Mouse (Mus musculus) kidney, postnatal 0 days (tissue): ENCODE measurements around the gene Aatk. TPM values are rescaled to one million over a fixed set of nuclear protein-coding genes. Genes with fewer than 3 reads are reported as not detected.

Source experiments
- ATAC-seq: fragments of 200-750 bp; cut with Nextera tagmentation; replicated peaks from 2 replicates; pipeline ENCODE4 v1.8.0; 2017; ENCODE audit warnings: low read depth, moderate number of reproducible peaks, moderate TSS enrichment, moderate library complexity; ENCODE audit not compliant: low FRiP score
- DNase-seq: peaks from one replicate; pipeline ENCODE4 v3.0.0-alpha.2; 2016; ENCODE audit warnings: low spot score
- H3K27ac ChIP-seq: fragments of 300-500 bp; sonication (generic); 2 replicates; pipeline ENCODE4 v1.5.1; 2014; ENCODE audit warnings: mild to moderate bottlenecking
- H3K27me3 ChIP-seq: fragments of 300-500 bp; sonication (generic); 2 replicates; pipeline ENCODE4 v1.6.1; 2014; ENCODE audit warnings: low read length, mixed read lengths; ENCODE audit not compliant: insufficient read depth
- H3K36me3 ChIP-seq: fragments of 300-500 bp; sonication (generic); 2 replicates; pipeline ENCODE4 v1.6.1; 2014; ENCODE audit warnings: low read length, mixed read lengths; ENCODE audit not compliant: insufficient read depth
- H3K4me1 ChIP-seq: fragments of 300-500 bp; sonication (generic); replicated peaks from 2 replicates; pipeline ENCODE4 v1.6.1; 2014; ENCODE audit warnings: antibody characterized with exemption, low read length, mixed read lengths; ENCODE audit not compliant: insufficient read depth
- H3K4me2 ChIP-seq: fragments of 300-500 bp; sonication (generic); 2 replicates; pipeline ENCODE4 v1.6.1; 2014; ENCODE audit warnings: mild to moderate bottlenecking, low read length, moderate library complexity, mixed read lengths
- H3K4me3 ChIP-seq: fragments of 300-500 bp; sonication (generic); replicated peaks from 2 replicates; pipeline ENCODE4 v1.5.1; 2014; ENCODE audit warnings: low read depth, low read length
- H3K9ac ChIP-seq: fragments of 300-500 bp; sonication (generic); 2 replicates; pipeline ENCODE4 v1.6.1; 2014; ENCODE audit warnings: low read depth, low read length
- H3K9me3 ChIP-seq: fragments of 300-500 bp; sonication (generic); replicated peaks from 2 replicates; pipeline ENCODE4 v1.6.1; 2016; ENCODE audit warnings: low read length, inconsistent platforms, mixed read lengths
- CTCF ChIP-seq: IDR thresholded peaks from 2 replicates; pipeline ENCODE4 v1.5.1; 2016; ENCODE audit warnings: antibody characterized with exemption, low read depth, mild to moderate bottlenecking, moderate library complexity
- WGBS: fragments of 180-500 bp; shearing (Covaris S2); extraction: QIAGEN DNeasy Blood & Tissue Kit; methylation state at CpG from one replicate; pipeline ENCODE4 v1.1.7; 2014; 5-methylcytosine and 5-hydroxymethylcytosine counted together
- polyA plus RNA-seq: library from polyadenylated mRNA; unstranded; fragments of >200 nt; fragmentation: Nextera tagmentation; extraction: Ambion mirVana; gene quantifications from 2 replicates; pipeline ENCODE4 v1.2.1, GENCODE M21; 2015

Gene Aatk
- 1.4 TPM in 2 replicates for polyA plus RNA-seq

DNA sequence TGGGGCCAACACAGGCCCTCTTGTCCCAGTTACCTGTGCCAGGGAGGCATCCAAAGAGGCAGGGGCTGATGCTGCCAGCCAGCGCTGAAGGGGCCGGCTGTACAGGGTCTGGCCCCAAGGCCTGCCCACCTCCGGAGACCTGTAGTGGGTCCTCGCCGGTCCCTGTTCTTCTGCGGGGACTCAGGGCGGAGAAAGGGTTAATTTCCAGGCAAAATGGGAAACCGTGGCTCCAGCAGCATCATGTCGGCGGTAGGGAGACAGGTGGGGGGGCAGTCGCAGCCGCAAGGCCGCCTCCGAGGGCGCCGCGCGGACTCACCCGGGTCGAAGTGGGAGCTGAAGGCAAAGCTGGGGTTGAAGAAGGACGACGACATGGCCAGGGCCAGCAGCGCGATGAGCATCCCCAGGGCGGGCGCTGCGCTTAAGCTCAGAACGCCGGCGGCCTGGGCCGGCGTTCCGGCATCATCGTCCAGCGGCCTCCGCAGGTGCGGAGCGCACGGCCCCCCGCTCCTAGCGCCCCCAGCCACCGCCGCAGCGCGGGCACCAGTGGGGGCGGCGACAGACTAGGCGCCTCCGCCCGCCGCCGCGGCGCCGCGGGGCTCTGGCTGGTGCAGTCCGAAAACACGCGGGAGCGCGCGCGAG, at the start of gene Aatk:
TSS of gene Aatk (minus strand) at position 615 of the 639 bp plus-strand sequence.
- WGBS = 3% methylated on average over 49 of the region's 63 CpGs
- Histone ChIP-seq H3K27ac (peak within 1 kb of the TSS; percentile 8; the same call in 1 of the 2 replicates), H3K36me3 (no peaks in the 10 kb centered on the region), H3K9ac (peak within 1 kb of the TSS; percentile 65), H3K4me2 (peak within 1 kb of the TSS; percentile 96), H3K4me3 (peak within 1 kb of the TSS; percentile 50), H3K9me3 (no peaks in the 10 kb centered on the region), H3K27me3 (peaks cover 12% of the 10 kb centered on the region; the same call in 1 of the 2 replicates), H3K4me1 (peaks cover 22% of the 10 kb centered on the region)
- ATAC-seq = no peak
- TF ChIP-seq CTCF = no peak
- no peak for DNase-seq

DNA sequence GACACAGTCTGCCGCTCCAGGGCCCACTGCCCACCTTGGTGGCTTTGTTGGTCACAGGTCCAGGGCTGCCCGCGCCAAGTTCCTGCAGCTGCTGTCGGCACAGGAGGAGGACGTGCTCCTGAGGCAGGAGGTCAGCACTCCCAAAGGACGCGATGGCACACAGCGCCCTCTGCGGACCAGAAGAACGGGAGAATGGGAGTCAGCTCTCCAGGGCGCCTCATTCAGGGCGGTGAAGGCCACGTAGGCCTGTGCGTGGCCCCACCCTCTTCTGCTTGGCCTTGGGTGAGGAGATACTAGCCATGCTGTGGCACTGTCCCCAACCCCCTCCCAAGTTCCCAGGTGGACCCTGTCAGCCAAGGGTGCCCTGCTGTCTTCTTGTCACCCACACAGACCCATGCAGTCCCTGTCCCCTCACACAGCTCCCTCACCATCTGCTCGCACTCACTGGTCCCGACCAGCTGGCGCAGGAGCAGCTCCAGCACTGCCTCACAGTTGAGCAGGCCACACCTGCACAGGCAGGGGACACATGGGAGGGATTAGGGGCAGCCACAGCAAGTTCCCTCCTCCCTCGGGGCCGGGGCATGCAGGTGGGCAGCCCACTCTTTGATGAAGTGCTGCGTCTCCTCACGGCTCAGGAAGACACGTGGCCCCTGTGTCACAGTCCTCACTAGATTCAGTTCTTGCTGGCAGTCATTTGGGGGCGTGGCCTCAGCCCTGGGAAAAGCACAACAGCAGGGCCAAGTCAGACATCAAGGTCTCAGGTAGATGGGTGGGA, 46.0 kb upstream of the Aatk start:
- no peaks in the 10 kb centered on the region for H3K9me3 ChIP-seq
- WGBS = 77% methylated on average over 23 of the region's 23 CpGs
- peak; percentile 24; the same call in 1 of the 2 replicates for TF ChIP-seq CTCF
- no peaks in the 10 kb centered on the region for H3K27me3 ChIP-seq
- no peak overlapping the region for H3K27ac ChIP-seq
- no peak for ATAC-seq
- peaks cover 45% of the 10 kb centered on the region for H3K36me3 ChIP-seq
- H3K9ac ChIP-seq = no peak overlapping the region
- H3K4me3 ChIP-seq = no peak overlapping the region
- no peak overlapping the region for H3K4me2 ChIP-seq
- peaks cover 7% of the 10 kb centered on the region for H3K4me1 ChIP-seq
- DNase-seq = no peak

GRCm38 (mm10) chr11:120090661-120091060, 43.7 kb upstream of the Aatk start:
- no peak for TF ChIP-seq CTCF
- 0 out of 2 replicates have a peak, but pooled peaks cover 5% of the 10 kb centered on the region for H3K4me1 ChIP-seq
- H3K36me3 ChIP-seq = peaks cover 43% of the 10 kb centered on the region
- no peak overlapping the region for H3K27ac ChIP-seq
- WGBS = 88% methylated on average over 4 of the region's 4 CpGs
- ATAC-seq (no peak), DNase-seq (no peak)
- no peaks in the 10 kb centered on the region for H3K27me3 ChIP-seq
- H3K9me3 ChIP-seq = no peaks in the 10 kb centered on the region
- no peak overlapping the region for H3K4me2 ChIP-seq
- no peak overlapping the region for H3K4me3 ChIP-seq
- H3K9ac ChIP-seq = no peak overlapping the region

DNA sequence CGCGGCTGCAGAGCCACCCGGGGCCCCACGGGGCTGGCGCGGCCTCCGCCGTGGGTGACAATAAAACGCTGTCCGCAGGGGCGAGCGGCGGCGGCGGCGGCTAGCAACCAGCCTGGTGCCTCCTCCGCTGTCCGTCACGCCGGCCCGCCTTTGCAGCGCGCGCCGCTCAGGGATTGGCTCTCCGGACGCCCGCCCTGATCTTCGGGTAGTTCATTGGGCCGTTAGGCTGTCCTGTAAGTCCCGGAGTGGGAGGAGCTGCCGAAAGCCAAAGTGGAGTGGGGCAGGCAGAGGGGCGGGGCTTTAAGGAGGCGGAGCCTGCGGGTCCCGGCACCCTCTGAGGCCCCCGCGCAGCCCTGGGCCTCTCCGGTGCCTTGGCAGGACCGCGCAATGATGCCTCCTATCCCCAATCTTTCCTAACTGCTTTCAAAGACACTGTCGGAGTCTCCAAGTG, 39.8 kb upstream of the Aatk start, which contains the start of gene Cep131:
TSS of gene Cep131 (minus strand) at position 126 of the 451 bp plus-strand sequence.
- peaks cover 19% of the 10 kb centered on the region; the same call in 1 of the 2 replicates for H3K36me3 ChIP-seq
- H3K27ac ChIP-seq = no peak within 1 kb of the TSS
- H3K4me1 ChIP-seq = 0 out of 2 replicates have a peak, but pooled peaks cover 7% of the 10 kb centered on the region
- no peaks in the 10 kb centered on the region for H3K9me3 ChIP-seq
- 0% methylated on average over 41 of the region's 42 CpGs for WGBS
- peak; percentile 99 for DNase-seq
- H3K9ac ChIP-seq = peak within 1 kb of the TSS; percentile 70
- peak within 1 kb of the TSS; percentile 71 for H3K4me2 ChIP-seq
- peak; percentile 99 for ATAC-seq
- H3K4me3 ChIP-seq = peak within 1 kb of the TSS; percentile 70
- no peak for TF ChIP-seq CTCF
- no peaks in the 10 kb centered on the region for H3K27me3 ChIP-seq

DNA sequence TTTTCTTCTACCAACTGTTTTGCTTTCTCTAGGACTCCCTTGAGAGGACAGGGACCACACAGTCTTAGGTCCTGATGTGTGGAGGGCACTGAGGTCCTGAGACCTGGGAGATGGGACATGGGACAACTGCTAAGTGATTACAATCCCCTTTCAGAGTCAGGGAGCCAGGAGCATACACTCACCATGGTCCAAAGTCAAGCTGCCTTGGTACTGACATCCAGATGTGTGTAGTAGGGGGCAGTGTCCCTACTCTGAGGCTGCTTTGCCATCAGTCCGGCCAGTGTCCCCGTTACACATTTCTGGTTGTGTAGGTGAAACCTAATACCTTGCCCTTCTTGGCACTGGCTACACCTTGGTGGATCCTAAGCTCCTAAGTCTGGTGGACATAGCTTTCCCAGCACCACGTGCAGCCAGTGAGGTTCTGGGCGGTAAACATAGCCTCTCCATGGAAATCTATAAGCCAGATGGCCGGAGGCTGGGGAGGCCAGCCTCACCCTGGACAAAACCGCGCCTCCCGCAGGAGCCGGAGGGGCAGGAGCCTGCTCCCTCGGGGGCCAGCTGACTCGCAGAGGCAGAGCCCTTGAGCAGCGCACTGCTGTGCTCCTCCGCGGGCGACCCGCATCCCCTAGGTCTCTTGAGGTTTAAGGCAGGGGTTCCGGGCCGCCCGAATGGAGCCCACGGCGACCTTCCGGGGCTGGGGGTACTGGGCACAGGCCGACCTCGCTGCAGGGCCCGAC, 39.1 kb upstream of the Aatk start:
- peak; percentile 41 for ATAC-seq
- H3K27ac ChIP-seq = no peak overlapping the region
- peak overlapping the region; percentile 71 for H3K4me2 ChIP-seq
- no peak for TF ChIP-seq CTCF
- 1% methylated on average over 25 of the region's 25 CpGs for WGBS
- 0 out of 2 replicates have a peak, but pooled peaks cover 7% of the 10 kb centered on the region for H3K4me1 ChIP-seq
- DNase-seq = peak; percentile 40
- peak overlapping the region; percentile 70 for H3K9ac ChIP-seq
- H3K4me3 ChIP-seq = peak overlapping the region; percentile 70
- H3K9me3 ChIP-seq = no peaks in the 10 kb centered on the region
- peaks cover 16% of the 10 kb centered on the region; the same call in 1 of the 2 replicates for H3K36me3 ChIP-seq
- no peaks in the 10 kb centered on the region for H3K27me3 ChIP-seq

GRCm38 (mm10) chr11:120080282-120080681, 33.3 kb upstream of the Aatk start:
- 75% methylated on average over 6 of the region's 6 CpGs for WGBS
- DNase-seq (peak; percentile 74), ATAC-seq (no peak)
- Histone ChIP-seq H3K4me3 (no peak overlapping the region), H3K4me1 (no peaks in the 10 kb centered on the region), H3K27ac (no peak overlapping the region), H3K9me3 (no peaks in the 10 kb centered on the region), H3K27me3 (no peaks in the 10 kb centered on the region), H3K36me3 (peaks cover 29% of the 10 kb centered on the region; the same call in 1 of the 2 replicates), H3K9ac (no peak overlapping the region), H3K4me2 (no peak overlapping the region)
- no peak for TF ChIP-seq CTCF
